Mouse (Mus musculus) kidney, postnatal 14 days (tissue): ENCODE measurements around the gene Tirap.
A peak's percentile ranks its signal among the peaks of the same experiment; 100 is the strongest.

Experiments used
- DNase-seq: peaks from one replicate; pipeline ENCODE4 v3.0.0; 2022; ENCODE audit warnings: mixed read lengths

The Tirap gene

DNA sequence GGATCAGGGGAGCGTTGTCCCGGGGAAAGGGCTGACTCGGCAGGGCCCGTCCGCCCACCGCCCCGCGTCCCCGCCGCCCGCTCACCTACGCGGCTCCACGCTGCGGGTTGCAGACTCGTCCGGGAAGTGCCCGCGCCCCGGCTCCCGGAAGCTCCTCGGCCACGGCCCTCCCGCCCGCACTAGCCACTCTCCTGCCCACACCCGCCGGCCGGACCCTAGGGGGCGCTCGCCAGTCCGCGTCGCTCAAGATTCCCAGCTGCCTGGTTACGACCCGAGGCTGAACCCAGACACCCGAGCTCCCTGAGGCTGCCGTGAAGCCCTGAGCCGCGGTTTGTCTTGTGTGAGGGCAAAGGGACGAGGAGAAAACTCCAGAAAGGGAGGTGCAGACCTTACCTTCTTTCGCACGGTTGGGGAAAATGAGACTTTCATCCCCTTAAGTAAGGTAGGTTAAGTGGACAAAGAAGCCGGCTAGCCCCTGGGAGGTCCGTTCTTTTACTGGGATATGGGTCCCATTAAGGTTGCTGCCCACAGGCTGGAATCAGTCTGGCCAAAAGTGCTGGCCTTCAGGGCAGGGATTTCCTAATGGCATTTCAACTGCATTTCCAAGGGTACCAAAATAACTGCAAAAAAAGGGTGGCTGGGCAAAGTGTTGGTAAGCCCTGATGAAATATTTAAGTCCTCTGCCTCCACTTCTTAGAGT lies at the start of gene Tirap, which contains the start of gene Srpr:
Gene Tirap (minus strand): TSS at position 520 of the 700 bp plus-strand sequence.
Gene Srpr (plus strand): TSS at position 404 of the 700 bp plus-strand sequence.
- DNase-seq: peak; percentile 93

DNA sequence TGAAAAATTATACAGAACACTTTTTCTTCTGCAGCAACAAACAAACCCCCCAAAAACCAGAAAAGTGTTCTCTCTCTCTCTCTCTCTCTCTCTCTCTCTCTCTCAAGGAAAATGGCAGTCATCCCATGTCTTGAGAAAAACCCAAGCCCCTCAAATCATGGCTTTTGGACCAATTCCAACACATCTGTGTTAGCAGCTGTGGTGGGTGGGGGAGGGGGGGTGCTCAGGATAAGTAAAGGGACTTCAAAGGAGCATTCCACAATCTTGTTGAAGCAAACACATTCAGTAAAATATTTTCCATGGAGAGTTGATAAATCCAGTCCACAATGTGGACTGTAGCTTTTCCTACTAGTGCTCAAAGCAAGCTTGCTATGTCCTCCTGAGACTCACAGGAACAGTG lies 49.4 kb upstream of the Tirap start:
- no peak for DNase-seq

DNA sequence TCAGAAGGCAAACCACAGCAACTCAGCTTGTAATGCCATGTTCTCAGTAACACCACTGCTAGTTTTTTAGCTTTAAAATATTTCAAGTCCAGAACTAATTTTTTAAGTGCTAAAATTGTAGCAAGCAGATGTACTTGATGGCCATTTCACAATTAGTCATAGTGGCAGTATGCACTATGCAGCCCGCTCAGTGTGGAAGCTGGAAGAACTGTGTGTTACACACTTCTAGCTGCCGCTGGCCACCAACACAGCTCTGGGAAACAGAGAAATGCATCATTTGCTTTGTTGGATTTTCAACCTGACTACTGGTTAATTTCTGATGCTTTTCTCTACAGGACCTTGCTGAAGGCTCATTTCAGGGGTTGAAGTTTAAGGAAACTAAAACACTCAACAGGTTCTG lies 47.3 kb upstream of the Tirap start:
- DNase-seq: no peak

DNA sequence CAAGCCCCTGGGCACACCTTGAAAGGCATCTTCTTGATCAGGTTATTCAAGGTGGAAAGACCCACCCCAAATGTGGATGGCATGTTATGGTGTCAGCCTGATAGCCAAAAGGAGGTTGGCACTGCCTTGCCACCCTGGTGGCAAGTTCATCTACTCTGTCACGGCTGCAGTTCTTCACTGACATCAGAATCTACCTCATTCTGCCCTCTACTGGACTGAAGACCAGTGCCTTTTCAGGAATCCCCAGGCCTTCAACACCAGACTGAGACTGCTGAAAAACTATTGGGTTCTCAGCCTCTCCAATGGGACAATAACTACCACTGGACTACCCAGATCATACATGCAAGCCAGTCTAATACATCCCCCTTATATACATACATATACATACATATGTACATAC lies 39.6 kb upstream of the Tirap start:
- no peak for DNase-seq

DNA sequence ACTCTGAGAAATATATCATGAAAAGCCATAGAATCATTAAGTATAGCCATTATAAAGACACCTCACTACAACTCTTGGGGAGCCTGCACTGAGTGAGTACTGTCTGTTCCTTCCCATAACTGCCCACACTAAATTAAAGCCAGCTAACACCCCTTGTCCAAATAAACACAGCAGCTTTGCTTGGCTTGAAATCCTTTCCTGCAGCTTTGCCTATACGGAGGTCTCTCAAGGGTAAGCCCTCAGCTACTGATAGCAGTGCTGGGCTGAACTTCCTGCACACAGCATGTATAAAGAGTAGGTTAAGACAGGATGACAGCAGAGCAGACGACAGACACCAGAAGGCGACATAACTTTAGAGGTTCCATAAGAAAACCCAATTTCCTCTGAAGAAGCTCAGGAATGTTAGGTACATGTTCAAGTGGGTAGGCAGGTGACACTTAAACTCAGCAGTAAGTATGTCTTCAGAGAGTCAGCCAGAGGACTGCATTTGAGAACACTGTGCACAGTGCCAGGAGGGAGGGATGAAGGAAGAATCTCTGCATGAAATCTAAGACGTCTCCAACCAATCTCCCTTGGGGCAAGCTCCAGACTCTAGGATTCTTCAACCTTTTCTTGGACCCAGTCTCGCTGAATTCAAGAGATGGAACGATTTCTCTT lies 39.0 kb upstream of the Tirap start:
- DNase-seq: no peak

DNA sequence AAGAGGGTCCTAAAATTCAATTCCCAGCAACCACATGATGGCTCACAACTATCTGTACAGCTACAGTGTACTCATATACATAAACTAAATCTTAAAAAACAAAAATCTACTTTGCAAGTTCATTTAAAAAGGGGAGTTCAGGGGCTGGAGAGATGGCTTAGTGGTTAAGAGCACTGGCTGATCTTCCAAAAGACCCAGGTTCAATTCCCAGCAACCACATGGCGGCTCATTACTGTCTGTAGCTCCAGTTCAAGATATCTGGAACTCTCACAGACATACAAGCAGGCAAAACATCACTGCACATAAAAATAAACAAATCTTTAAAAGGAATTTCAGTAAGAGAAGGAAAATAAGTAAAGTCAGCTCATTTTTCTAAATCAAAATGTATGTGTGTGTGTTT lies 38.3 kb upstream of the Tirap start:
- DNase-seq: no peak

DNA sequence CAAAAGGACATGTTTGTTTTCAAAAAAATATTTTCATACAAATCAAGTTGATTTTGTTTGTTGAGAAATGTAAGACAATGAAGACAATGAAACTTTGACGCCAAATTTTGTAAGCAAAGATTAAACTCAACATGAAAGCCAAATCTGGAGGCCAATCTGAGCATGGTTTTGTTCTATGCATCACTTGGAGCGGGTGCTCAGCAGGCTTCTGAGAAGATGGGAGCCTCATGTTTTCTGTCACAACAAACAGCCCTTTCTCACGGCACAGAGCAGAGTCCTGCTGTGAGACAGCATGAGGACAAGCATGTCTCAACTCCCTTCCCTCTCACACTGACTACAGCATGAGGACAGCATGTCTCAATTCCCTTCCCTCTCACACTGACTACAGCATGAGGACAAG lies 35.9 kb upstream of the Tirap start:
- no peak for DNase-seq

DNA sequence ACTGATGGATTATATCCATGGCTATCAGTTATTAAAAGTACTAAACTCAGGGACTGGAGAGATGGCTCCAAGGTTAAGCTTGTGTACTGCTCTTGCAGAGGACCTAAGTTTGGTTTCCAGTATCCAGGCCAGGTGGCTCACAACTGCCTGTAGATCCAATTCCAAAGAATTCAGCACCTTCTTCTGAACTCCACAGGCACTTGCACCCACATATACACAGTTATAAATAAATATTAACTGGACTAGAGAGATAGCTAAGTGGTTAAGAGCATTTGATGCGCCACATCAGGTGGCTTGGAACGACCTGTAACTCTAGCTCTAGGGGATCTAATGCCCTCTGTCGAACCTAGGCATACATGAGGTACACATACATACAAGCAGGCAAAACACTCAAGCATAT lies 28.6 kb upstream of the Tirap start:
- DNase-seq: no peak

DNA sequence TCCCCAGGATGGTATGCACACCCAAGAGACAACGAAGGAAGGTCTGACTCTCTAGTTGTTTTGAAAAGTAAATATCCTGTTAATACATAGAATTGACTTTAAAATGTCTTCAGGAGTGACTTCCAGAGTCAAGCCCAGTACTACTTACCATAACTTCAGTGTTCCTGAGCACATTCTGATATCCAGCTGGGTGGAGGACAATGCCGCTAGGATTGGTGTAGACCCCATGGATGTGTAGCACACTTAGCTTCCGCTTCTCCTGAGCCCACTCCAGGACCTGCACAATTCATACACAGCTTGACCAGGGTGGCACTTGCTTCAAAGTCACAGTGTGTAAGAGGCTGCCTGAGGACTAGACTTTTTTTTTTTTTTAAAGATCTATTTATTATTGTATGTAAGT lies 23.4 kb upstream of the Tirap start:
- no peak for DNase-seq

DNA sequence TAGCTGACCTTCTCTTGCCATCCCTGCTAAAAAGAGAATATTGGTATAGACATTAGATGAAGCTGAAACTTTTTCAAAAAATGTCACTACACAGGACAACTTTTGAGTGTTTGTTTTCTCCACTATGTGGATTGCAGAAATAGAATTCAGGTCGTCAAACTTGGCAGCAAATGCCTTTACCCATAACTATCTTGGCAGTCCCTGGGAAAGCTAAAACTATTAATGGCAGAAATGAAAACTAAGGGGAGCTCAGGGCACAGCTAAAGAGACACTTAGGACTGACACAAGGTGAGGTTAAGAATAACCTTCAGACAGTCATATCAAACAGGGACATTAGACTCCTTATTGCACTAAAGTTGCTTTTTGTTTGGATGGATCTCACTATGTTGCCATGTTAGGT lies 17.9 kb upstream of the Tirap start:
- no peak for DNase-seq

DNA sequence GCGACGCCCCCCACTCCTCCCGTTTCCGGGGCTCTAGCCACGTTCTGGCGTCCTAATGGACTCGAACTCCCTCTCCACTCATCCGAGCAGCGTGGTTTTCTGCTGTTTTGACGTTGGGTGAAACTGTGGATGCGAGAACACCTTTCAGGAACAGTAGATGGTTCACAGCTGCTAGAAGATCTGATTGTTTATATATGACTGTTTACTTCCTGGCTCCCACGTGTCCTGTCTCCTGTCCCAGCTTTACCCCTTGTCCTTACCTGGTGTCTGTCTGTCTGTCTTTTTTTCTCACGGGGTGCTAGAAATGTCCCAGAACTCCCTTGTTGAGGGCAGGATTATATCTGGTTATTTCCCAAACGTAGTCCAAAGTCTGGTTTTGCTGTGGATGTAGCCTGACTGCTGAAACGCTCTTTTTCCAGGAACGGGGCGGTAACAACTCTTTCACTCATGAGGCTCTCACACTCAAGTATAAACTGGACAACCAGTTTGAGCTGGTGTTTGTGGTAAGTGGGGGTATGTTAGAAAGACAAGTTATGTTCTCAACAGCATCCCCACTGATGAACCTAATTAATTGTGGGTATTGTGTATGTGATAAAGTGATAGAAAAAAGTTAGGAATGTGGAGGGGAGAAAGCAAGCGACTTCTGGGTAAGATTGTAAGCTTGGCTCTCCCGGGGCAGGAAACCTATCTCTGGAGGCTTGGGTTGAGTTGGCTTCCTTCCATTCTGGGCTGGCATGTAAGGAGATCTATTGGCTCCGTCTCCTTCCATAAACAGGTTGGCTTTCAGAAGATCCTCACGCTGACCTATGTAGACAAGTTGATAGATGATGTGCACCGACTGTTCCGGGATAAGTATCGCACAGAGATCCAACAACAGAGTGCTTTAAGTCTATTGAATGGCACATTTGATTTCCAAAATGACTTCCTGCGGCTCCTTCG lies 11.8 kb upstream of the Tirap start:
- peak; percentile 12 for DNase-seq

DNA sequence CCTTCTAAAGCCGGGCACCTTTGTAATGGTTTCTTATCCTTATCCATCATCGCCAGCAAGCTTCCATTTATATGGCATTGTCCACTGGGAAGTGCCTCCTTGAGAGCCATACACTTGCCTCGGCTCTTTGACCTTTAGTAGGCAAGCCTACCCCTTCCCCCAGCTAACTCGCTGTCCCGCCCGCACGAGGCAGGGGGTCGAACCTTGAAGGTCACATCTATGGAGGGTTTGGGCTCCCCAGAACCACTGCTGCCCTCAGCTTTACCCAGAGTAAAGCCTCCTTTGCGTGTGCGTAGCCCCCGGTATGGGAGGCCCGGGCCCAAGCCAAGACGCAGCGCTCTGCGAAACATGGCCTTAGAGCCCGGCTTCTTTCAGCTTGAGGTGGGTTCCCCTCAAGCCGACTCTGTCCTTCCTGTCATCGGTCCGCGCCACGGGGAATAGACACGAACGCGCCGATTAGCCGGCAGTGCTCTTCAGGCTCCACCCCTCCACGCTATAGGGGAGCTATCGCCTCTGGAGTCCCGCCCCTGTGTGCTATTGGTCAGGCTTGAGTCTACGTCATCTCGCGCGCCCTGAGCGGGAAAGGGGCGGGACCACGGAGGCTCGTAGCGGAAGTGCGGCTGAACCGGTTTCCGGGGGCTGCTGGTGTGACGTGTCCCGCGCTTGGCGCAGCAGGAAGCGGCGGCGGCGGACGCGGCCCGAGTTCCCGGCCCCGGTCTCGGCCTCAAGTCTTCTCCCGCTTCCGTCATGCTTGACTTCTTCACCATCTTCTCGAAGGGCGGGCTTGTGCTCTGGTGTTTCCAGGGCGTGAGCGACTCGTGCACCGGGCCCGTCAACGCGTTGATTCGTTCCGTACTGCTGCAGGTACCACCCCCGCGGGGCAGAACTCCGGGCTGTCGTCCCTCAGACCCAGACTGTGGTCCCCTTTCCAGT lies 10.7 kb upstream of the Tirap start, which contains the start of gene Foxred1:
Gene Foxred1 (minus strand): TSS at position 514 of the 933 bp plus-strand sequence.
- peak; percentile 99 for DNase-seq

DNA sequence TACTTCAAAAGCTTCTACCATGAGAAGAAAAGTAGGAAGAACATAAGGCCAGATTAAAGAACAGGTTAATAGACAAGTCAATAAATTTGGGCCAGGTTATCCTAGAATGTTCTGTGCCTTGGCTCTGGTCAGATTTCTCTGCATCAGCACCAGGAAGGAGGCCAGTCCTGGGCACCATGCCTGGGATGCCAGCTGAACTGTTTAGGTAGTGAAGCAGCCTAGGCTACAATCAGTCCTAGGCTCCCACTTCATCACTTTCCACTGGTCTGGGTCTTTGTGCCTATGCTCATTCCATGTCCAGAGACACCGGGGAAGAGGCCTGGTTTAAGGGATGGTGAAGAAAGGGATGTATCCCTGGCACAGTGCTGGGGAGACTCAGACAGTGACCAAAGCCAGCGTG lies 4.3 kb upstream of the Tirap start:
- no peak for DNase-seq

DNA sequence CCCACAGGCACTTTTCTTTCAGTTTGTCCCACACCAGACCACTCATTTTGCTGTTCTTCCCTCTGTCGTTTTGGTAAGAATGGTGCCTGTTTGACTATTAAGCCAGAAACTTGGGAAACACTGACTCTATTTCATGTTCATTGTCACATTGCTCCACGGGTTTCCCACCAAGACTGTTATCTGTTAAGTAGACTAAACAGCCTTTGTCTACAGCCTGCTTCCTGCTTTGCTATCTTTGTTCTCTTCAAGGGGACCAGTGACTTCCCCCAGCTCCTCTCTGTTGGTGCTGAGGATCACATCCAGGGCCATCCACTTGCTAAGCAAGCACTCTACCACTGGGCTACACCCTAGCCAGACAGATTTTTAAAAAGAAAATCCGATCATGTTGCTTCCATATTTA lies 3.4 kb upstream of the Tirap start:
- no peak for DNase-seq

DNA sequence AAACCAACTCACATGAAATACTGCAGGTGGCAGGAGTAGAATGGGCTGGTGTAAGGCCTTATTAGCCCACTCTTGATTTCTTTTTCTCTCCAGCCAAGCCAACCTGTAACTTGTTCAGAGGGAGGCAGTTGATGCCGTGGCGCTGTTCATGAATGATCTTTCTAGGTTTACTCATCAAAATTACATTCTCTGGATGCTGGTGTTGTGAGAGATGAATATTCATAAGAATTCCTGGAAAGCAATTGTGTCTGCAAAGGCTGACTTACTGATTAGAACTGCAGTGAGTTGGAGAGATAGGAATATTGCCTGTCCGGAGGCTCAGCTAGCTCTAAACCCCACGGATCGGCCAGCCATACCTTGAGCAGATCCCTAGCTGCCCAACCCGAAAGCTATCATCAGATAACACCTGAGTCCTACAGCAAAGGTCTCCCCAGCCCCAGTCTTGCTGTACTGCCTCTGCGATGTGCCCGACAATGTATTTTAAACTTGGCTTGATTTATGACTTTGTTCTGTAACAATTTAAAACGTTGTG lies 504 bp upstream of the Tirap start:
- DNase-seq: no peak

DNA sequence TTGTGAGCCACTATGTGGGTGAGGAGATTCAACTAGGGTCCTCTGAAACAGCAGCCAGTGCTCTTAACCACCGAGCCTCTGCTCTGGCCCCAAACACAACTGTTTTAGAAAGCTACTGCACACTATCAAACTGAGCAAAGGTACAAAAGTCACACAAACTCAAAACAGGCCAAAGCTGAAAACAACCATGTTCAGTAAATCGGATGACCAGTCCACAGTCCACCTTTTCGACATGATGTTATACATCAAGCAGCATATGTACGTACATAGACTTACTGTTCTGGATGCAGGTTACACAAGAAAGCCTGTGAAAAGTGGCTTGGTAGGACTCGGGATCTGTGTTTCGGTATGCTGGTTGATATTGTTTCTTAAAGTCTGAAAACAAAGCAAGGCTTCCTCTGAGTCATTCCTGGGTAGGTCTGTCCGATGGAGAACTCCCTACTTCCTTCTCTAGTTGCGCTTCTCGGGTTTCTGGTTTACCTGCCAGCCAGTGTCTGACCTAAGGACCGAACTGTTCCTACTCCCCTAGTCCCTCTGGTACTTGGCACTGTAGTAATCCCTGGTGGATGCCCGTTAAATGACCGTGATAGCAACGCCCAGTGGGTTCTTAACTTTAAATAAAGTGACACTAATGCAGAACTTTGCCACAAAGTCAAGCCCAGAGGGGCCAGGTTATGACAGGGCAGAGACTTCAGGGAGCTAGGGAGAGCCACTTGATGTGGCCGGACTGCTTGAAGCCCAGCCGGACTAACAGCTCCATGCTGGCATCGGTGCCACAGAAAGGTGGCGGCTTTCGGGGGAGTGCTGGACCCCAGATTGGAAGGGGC lies 933 bp downstream of the Tirap start:
- no peak for DNase-seq

DNA sequence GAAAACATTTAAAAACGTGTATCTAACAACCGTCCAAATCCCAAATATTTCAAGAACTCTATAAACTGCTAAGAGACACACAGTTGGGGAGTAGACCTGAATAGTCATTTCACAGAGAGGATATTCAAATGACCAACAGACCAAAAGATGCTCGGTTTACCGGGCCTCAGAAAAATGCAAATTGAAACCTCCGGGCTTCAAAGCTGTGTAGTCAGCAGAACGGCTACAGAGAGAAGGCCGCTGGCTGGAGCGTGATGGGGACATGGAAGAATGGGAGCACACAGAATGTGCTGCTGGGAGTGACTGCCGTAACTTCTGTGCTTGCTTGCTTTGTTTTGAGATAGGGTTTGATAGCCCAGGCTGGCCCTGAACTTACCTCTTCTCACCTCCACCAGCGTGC lies 1.7 kb downstream of the Tirap start:
- DNase-seq: no peak

DNA sequence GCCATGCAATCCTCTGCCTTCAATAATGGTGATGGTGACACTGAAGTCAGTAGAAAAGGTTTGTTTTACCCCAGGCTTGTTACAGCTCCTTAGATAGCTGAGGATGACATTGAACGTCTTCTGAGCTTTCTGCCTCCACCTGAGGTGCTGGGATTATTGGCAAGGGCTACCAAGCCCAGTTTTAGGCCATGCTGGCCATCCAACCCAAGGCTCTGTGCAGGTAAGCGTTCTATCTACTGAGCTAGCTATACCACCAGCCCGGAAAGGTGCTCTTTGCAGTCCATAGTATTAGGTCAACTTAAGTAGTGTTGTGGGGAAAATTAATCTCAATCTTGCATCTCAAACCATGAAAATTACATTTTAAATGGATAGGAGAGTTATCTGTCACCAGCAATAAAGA lies 2.5 kb downstream of the Tirap start:
- no peak for DNase-seq

DNA sequence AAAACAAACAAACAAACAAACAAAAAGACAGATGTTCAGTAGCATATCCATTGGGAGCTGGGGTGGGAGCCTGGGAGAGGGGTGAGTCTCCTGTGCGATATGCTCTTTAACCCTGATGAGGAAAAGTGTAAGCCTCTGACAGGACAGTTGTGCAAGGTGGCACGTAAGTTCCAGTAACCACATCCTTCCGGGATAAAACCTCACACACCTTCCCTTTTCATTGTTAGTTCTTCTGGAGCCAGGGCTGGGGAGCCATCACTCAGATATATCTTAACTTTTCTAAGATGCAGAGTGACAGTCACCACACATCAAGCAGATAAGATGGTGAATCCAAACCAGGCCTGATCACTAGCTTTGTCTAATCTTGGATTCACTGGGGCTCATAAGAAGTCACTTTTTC lies 6.0 kb downstream of the Tirap start:
- DNase-seq: no peak

DNA sequence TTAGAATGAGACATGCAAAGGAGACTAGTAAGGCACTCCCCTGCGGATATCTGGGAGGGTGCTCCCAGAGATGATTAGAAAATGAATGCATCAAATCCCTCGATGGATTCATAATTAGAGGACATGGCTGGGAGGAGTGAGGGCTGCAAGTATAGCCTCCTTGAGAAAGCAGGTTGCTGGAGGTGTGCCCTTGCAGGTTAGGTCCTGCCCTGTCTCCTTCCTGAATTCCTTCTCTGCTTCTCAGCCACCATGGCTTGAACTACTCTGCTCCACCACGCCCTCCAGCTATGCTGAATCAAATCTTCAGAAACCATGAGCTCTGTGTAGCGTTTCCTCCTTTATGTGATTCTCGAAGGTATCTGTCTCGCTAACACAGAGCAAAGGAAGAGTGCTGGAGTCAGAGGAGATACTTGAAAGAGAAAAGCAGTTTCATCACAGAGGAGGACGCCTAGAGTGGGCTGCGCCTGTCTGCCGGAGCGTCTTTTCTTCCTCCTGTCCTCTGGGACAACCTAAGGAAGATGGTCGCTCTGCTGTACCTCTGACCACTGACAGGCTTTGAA lies 7.0 kb downstream of the Tirap start:
- no peak for DNase-seq

DNA sequence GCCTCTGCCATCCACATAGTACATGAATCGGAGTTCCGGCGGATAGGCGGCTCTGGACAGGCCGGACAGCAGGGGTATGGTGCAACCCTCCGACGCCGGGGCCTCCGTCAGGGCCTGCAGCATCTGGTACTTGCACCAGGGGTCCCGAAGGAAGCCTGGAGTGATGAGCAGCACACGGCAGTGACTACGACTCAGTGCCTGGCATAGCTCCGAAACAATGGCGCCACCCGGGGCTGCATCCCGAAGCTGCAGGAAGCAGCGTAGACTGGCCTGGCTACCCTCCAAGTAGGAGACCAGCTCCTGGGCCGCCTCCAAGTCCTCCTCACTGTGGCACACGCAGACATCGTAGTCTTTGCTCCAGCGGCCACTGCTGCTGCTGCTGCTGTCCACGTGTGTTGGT lies 11.4 kb downstream of the Tirap start:
- peak; percentile 45 for DNase-seq
